Mouse (Mus musculus) 3134 (cell line): ENCODE results near the gene Vegfc.
A peak's percentile ranks its signal among the peaks of the same experiment; 100 is the strongest.

Experiments
- DNase-seq: peaks from one replicate; pipeline ENCODE4 v3.0.0-alpha.2; 2011; ENCODE audit warnings: low spot score; ENCODE audit not compliant: insufficient read length; ENCODE audit errors: extremely low read depth

The Vegfc gene

GRCm38 (mm10) chr8:54077271-54078120, at the start of gene Vegfc:
Gene Vegfc, plus strand, starts transcription at chr8:54077606.
- peak; percentile 84 for DNase-seq

GRCm38 (mm10) chr8:54034584-54034983, 42.8 kb upstream of the Vegfc start:
- DNase-seq, result no peak

- DNase-seq, result no peak
Observed at GRCm38 (mm10) chr8:54042601-54043000, 34.8 kb upstream of the Vegfc start.

DNA sequence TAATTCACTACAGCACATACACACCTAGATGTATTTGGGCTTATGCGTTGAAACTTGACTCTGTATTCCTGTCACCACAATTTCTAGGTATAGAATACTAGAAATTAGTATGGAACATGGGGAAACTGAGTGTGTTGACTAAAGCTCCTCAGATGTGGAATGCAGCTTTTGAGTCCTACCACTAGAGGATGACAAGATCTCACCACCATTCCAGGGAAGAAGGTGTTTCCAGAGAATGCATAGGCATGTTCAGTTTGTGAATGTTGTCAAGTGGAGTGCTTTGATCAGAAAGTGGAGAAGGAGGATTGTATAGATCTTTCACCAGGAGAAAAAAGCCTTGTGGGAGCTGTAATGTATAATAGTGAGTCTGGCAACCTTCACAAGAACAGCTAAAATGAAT, 33.9 kb upstream of the Vegfc start:
- no peak for DNase-seq

DNA sequence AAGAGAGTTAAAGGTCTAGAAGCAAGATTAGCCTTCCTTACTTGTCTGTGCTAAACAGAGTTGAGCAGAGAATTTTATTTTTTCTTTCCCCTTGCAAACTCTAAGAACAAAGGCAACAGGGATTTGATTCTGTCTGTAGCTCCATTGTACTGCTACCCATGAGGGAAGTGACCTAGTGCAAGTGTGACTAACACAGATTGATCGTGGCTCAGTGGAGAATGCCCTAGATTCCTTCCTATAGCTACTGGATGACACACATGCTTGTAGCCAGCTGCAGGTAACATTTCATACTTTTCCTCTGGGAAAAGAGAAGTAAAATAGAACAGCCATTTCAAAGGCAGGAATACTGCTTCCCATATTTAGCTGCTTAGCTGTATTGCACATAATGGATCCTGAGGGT, 24.2 kb upstream of the Vegfc start:
- DNase-seq, result no peak

DNA sequence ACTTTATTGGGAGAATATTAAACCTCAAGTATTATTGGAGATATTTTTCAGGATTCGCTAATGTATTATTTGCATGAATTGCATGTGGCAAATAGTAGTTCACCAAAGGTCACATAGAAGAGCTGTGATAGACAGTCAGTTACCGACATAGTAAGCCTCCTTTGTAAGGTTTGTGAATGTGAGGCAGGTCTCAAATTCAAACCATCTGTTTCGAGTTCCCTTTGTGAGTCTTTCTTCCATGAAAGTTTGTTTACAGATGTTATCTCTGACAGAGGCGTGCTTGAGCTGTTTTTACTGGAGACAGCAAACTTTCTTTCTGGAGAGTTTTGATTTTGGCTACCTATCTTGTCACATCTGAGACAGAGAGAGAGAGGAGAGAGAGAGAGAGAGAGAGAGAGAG, 11.9 kb upstream of the Vegfc start:
- no peak for DNase-seq

- DNase-seq, result no peak
Observed at GRCm38 (mm10) chr8:54076301-54076700, 1.1 kb upstream of the Vegfc start.

DNA sequence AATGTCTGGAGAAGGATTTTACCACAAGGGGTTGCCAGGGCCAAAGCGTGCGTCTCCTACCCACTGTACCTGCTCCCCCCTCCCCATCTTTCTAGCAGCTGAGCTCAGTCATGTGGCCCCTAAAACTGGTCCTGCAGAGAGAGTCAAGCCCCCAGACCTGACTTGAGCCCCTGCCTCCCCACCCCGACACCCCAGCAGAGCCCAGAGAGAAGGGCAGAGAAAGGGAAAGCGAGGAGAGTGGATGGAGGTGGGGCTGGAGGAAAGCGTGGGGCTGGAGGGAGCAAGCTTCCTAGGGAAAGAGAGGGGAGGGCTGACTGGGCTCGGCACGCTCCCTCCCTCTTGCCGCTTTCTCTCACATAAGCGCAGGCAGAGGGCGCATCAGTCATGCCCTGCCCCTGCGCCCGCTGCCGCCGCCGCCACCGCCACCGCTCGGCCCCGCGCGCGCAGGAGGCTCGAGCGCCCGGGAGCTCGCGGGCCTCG, 575 bp upstream of the Vegfc start:
- peak; percentile 72 for DNase-seq

GRCm38 (mm10) chr8:54078121-54078440, 675 bp downstream of the Vegfc start:
- DNase-seq, result no peak

GRCm38 (mm10) chr8:54079001-54079400, 1.6 kb downstream of the Vegfc start:
- DNase-seq, result no peak

GRCm38 (mm10) chr8:54079601-54080000, 2.2 kb downstream of the Vegfc start:
- peak; percentile 14 for DNase-seq

- no peak for DNase-seq
Observed at GRCm38 (mm10) chr8:54085896-54086295, 8.5 kb downstream of the Vegfc start.

- DNase-seq, result no peak
Observed at GRCm38 (mm10) chr8:54087114-54087513, 9.7 kb downstream of the Vegfc start.

DNA sequence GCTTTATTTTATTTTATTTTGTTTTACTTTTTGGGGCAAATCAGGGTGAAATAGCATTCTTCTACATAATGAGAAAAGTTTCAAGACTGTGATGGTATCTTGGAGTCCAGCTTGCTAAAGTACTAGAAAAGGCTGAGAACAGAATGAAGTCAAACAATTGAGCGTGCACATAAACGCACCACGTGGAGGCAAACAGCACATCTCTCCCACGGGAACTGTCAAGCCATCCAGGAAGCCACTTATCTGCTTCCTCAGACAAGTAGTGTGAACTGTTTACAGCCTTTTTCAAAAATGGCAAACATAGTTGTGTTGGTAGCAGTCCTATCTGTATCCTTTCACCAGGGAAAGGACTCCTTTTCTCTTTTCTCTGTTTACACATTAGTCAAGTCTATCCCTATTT, 11.8 kb downstream of the Vegfc start:
- no peak for DNase-seq

DNA sequence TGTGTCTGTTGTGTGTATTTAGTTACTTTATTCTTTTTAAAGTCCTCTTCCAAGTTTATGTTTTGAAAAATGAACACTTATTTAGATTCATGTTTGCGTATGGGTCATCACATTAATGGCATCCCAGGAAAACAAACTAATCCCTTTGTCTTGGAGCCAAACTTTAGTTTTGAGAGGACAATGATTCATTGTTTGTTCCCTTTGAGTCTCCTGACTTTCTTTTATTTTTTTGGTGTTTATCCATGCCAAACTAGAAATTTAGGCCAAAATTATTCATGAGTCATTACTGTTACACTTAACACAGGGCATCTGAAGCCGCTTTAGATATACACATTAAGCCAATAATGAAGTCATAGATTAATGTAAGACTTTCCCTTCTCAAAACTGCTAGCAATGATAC, 12.5 kb downstream of the Vegfc start:
- DNase-seq, result peak; percentile 26

DNA sequence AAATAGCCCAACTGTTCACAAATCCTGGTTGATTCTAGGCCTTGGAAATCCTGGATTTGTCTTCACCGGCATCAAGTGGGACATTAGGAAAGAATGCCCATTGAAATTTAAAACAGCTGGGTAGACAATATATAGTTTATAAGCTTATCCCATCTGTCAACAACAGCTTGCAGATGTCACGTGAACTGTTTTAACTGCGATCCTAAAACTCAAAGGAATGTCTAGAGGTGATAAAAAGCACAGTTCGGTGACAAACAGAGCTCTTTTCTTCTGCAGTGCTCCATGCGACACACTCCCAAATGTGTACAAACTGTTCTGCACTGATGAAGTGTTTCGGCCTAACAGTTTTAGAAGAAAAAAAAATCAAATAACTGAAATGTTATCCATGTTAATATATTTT, 22.7 kb downstream of the Vegfc start:
- no peak for DNase-seq

GRCm38 (mm10) chr8:54114581-54114980, 37.2 kb downstream of the Vegfc start:
- DNase-seq, result no peak

DNA sequence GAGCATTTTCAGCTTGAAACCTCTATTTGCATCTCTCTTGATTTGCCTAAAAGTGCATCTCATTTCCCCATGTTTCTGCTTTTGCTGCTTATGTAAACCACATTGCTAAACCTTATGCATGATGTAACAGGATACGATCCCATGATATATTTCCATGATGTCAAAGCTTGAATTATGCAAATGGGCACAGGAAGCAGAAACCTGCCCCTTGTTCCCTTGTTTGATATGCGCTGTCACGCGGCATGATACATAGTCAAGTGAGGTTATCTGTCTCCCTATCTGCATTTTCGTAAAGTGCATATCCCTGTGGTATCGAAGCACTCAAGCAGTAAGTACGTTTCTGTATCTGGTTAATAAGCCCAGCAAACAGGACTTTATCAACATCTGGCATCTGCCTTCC, 42.7 kb downstream of the Vegfc start:
- DNase-seq, result no peak

GRCm38 (mm10) chr8:54121942-54122341, 44.5 kb downstream of the Vegfc start:
- no peak for DNase-seq

GRCm38 (mm10) chr8:54122345-54122744, 44.9 kb downstream of the Vegfc start:
- no peak for DNase-seq

DNA sequence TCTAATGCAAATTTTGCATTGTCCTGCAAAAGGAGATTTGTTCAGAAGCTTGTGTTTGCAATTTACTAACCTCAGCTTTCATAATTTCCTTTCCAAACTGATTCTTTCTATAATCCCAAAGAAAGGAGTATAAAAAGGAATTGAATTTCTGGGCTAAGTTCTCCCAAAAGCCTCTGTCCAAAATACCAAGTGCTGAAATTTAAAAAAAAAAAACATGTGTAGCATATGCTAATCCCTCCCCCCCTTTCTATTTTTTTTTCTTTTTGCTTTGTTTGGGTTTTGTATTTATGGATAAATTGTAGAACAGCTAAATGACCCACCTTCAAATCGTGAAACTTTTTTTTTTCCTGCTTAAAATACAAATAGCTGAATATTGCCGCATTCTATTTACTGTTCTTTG, 53.2 kb downstream of the Vegfc start:
- no peak for DNase-seq

DNA sequence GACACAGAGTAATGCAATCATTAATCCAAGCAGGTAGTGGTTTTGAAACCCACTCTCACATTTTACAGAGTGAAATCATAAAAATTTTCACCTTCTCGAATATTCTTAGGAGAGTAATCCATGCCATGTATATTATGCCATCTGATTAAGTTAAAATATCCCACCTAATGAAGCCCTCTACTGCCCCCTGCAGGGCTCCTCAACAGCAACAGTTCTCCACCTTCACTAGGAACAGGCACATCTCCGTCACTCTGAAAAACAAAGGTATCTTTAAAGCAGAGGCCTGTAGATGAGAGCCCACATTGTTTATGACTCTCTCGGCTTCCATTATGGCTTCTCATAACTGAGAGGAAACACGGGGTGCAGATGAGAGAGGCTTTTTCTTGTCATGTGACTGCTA, 75.8 kb downstream of the Vegfc start:
- no peak for DNase-seq

DNA sequence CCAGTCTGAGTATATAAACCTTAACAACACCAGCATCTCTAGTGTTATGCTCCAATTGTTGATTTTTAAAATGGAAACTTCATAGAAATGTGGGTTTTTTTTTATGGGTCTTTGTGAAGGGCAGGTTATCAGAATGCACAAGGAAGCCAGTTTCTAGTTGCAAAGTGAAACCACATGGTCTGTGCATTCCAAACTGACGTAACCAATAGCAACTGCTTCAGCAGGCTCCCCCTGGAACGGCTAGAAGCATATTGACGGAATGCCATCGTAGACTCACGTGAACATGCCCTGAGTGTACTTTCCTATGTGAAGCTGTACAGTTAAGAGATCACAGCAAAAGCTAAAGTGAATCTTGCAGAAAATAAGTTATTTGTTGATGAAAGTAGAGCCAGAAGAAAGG, 86.1 kb downstream of the Vegfc start:
- DNase-seq, result peak; percentile 10
